Mouse (Mus musculus): ENCODE data around the gene Sema4d.
"Not testable (repeated sequence)": the region's sequence is repeated elsewhere in the genome, so short reads cannot be mapped to it uniquely, and the experiment has no call there.

The Sema4d gene

GRCm38 (mm10) chr13:51678687-51679086 lies 114.9 kb downstream of the Sema4d start:
- no peak for DNase-seq (ENCODE audit: low spot score)

- no peak for DNase-seq (ENCODE audit: low spot score)
Measured at GRCm38 (mm10) chr13:51677630-51678185, 115.8 kb downstream of the Sema4d start.

GRCm38 (mm10) chr13:51677041-51677440 lies 116.5 kb downstream of the Sema4d start:
- no peak for DNase-seq (ENCODE audit: low spot score)

GRCm38 (mm10) chr13:51676641-51677040 lies 116.9 kb downstream of the Sema4d start:
- DNase-seq (ENCODE audit: low spot score), result no peak

DNA sequence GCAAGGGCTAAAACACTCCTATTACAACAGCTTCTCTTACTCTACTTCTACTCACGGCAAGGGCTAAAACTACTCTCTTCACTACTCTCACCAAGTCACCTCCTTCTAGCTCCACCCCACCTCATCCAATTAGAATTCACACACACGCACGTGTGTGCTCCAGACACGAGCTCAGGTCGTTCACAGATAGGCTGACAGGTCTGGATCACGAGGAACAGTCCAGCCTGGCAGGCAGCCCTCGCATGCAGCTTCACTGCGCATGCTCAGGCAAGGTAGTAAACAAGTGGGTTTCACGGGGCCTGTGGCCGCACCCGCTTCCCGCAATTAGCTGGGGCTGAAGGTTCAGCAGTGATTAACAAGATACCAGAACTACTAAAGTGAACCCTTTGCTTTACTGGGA lies 125.4 kb downstream of the Sema4d start:
- DNase-seq (ENCODE audit: low spot score), result not testable (repeated sequence)

DNA sequence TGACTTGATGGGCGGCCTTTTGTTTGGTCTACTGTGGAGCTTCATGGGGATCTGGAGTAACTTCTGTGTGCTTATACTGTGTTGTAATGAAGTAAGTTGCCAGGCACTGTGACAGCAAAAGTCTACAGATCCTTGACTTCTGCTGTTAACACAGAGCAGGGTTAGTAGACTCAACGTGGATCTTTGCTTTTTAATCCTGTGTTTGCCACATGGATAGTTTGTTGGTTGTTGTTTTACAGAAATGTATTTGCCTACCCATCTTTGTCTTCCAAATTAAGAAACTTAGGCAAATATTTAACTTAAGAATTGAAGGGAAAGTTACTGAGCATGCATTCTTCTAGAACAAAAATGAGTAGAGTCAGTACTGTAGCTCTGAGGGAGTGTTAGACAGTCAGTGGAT lies 130.0 kb downstream of the Sema4d start:
- DNase-seq (ENCODE audit: low spot score), result no peak

- no peak for DNase-seq (ENCODE audit: low spot score)
Measured at GRCm38 (mm10) chr13:51659573-51659972, 134.0 kb downstream of the Sema4d start.

GRCm38 (mm10) chr13:51658094-51658493 lies 135.5 kb downstream of the Sema4d start:
- no peak for DNase-seq (ENCODE audit: low spot score)

- no peak for DNase-seq (ENCODE audit: low spot score)
Measured at GRCm38 (mm10) chr13:51656516-51657235, 136.9 kb downstream of the Sema4d start.

GRCm38 (mm10) chr13:51653961-51654360 lies 139.6 kb downstream of the Sema4d start:
- DNase-seq (ENCODE audit: low spot score), result no peak

DNA sequence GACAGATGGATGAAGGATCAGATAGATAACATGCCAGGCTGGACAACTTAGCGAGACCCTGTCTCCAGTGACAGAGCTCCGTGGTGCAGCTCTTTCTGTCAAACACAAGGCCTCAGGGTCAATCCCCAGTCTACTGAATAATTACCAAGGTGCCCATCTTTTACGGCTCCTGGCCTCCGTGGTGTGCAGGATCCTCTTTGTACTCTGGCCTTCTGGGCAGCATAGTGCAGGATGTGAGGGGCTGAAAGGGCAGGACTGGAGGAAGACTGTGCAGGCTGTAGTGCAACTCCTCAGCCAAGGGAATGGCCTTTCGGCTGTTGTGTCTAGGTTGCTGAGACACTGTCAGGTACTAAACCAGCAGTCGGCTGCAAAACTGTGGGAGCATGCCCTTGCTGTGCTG lies 140.4 kb downstream of the Sema4d start:
- DNase-seq (ENCODE audit: low spot score), result no peak

- DNase-seq (ENCODE audit: low spot score), result peak; percentile 95
Measured at GRCm38 (mm10) chr13:51651408-51652064, 142.0 kb downstream of the Sema4d start, which contains the start of gene Secisbp2. TSS of gene Secisbp2 (plus strand) at chr13:51651697.

DNA sequence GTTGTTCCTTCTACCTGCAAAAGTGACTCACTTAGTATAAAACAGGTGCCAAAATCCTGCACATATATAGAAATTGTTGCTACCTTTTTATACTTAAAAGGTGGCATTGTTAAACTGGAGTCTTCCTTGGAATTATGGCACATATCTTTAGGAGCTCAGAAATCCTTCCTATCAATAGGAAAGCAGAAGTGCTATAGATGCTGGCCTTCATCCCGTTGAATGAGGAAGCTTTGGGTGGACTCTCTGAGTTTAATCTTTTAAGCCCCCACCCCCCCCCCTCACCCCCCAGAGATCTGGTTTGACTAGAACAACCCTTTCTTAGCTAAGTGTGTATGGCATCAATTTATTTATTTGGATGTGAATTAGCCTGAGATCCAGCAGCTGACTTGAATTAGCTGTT lies 143.8 kb downstream of the Sema4d start:
- DNase-seq (ENCODE audit: low spot score), result no peak

GRCm38 (mm10) chr13:51648237-51648636 lies 145.3 kb downstream of the Sema4d start:
- DNase-seq (ENCODE audit: low spot score), result no peak

DNA sequence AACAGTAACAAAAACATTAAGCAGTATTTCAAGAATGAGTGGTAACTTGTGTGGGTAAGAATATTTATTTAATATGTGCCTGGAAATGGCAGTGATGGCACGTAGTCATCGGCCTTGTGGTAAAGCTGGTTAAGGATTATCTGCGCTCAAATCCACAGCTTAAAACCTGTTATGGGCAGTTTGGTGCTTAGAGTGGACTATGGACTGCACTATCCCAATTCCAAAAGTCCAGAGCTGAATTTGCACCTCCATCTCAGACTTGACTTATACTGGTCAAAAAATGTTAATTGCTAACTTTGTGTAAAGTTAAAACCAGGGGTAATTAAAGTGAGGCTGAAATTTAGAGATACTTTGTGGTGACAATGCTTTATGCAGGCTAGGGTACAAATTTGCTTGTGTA lies 145.8 kb downstream of the Sema4d start:
- no peak for DNase-seq (ENCODE audit: low spot score)

- no peak for DNase-seq (ENCODE audit: low spot score)
Measured at GRCm38 (mm10) chr13:51646362-51647027, 147.1 kb downstream of the Sema4d start.

DNA sequence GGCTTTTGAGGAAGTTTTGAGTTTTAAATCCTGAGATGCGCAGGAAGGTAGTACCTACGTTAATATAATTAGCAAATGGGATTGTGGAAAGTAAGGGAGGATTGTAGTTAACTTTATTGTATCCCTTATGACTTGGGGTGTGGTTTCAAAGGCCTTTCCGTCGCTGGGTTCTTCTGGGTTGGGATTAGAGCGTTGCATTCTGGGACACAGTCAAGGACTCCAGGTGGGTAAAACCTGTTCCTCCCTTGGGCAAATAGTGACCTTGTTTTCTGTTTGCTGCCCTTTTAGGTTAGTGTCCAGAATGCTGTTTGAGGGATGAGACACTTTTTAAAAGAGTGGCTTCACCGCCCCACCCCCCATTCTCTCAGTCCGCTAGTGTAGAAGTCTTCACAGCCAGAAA lies 147.7 kb downstream of the Sema4d start:
- no peak for DNase-seq (ENCODE audit: low spot score)

DNA sequence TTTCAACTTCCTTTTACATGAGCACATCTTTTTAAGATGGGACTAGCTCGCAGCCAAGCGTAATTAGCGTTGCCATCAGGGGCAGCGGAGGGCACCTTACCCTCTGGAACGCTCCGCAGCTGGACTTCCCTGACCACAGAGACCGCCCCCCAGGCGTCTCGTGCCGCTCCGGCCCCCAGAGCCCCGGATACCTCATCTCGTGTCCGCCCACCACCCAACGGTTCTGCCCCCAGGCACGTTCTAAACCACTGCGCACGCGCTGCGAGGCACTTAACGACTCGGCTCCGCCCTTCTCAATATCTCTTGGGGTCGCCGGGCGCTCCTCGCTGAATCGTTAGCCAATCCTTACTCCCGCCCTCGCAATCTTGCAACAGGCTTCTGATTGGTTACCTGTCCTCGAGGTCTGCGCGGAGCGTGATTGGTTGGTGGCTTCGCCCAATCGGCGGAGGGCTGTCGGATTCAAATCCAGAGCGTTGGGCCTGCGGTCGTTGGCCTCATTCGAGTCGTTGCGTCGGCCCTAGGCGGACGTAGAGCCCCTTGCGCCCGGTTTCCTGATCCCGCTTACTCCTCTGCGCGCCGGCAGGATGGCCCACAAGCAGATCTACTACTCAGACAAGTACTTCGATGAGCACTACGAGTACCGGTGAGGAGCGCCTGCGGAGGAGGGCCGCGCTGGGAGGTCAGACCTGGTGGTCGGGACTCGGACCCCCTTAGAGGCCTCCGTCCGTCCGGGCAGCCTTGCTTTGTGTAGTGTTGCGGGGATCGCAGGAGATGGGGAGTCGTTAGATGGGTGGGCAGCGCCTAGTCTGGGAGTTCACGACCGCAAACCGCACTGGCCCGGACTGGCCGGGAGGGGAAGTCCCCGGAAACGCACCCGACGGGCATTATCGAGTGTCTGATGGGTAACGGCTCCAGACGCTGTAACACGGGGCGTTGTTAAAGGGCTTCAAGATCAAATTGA lies 148.4 kb downstream of the Sema4d start, which contains the start of gene Cks2:
TSS of gene Cks2 (plus strand) at position 404 of the 961 bp plus-strand sequence.
- DNase-seq (ENCODE audit: low spot score), result peak; percentile 97

- DNase-seq (ENCODE audit: low spot score), result no peak
Measured at GRCm38 (mm10) chr13:51643924-51644828, 149.4 kb downstream of the Sema4d start.

GRCm38 (mm10) chr13:51642171-51642778 lies 151.3 kb downstream of the Sema4d start:
- no peak for DNase-seq (ENCODE audit: low spot score)
